Mouse (Mus musculus): ENCODE data around the gene Ercc2. TPM values are rescaled to one million over a fixed set of nuclear protein-coding genes. Genes with fewer than 3 reads are reported as not detected.

The Ercc2 gene
- total and polyA plus RNA-seq, 3 experiments: 29.0 to 43.8 (median 33.5) TPM

- Histone ChIP-seq H3K27me3 (replicated peaks) (peaks cover 22% of the 10 kb centered on the region), H3K36me3 (replicated peaks in 1 of 2; ENCODE audit: control insufficient read depth in 1 of 2, insufficient read depth in 1 of 2, low read length in 1 of 2) (peaks cover 0 to 3% of the 10 kb centered on the region in 2 experiments), H3K9ac (ENCODE audit: insufficient read depth, low read depth) (no peak overlapping the region), H3K4me2 (ENCODE audit: insufficient read depth, low read depth, poor library complexity, severe bottlenecking) (no peak overlapping the region), H3K4me3 (replicated peaks in 1 of 3; ENCODE audit: low read depth in 2 of 3, low read length in 2 of 3, poor library complexity in 1 of 3) (no peak overlapping the region), H3K9me3 (replicated peaks; ENCODE audit: low read length) (no peaks in the 10 kb centered on the region), H3K79me2 (replicated peaks; ENCODE audit: control insufficient read depth, extremely low read depth, insufficient read depth, poor library complexity, severe bottlenecking) (no peaks in the 10 kb centered on the region), H3K4me1 (ENCODE audit: control insufficient read depth in 1 of 2, insufficient read depth in 2 of 2) (peaks cover 4 to 37% of the 10 kb centered on the region in 2 experiments; a peak in 3 of 4 replicates), H3K27ac (ENCODE audit: insufficient read depth, low read depth) (no peak overlapping the region)
- dilution Hi-C loops (cut with MboI; ENCODE audit: extremely low pct_ligation_motif_present, extremely low pct_unique_long_range_greater_than_20kb, low sequenced_read_pairs) (no loop called here), in situ Hi-C loops (cut with MboI; ENCODE audit: low pct_ligation_motif_present, low pct_unique_long_range_greater_than_20kb, low sequenced_read_pairs) (loop anchor here (5.0 kb wide), 1 partner anchor 34 kb away; no protein-coding TSS in a partner anchor)
- TF ChIP-seq RAD21 (IDR thresholded peaks at IDR 0.05; ENCODE audit: low read depth, low read length): no peak
- no peak for TF ChIP-seq CTCF (conservative IDR thresholded peaks at IDR 0.05 in 1 of 2, IDR thresholded peaks at IDR 0.05 in 1 of 2; ENCODE audit: low read depth in 2 of 2, low read length in 2 of 2)
- no peak for TF ChIP-seq NELFE (IDR thresholded peaks at IDR 0.05; ENCODE audit: low read depth, low read length)
- TF ChIP-seq USF2 (conservative IDR thresholded peaks at IDR 0.05; ENCODE audit: low read depth, low read length): no peak
- no peak for TF ChIP-seq TBP (conservative IDR thresholded peaks at IDR 0.05; ENCODE audit: low read depth, low read length)
- TF ChIP-seq MAZ (IDR thresholded peaks at IDR 0.05; ENCODE audit: low read depth, low read length): no peak
- no peak for TF ChIP-seq BHLHE40 (IDR thresholded peaks at IDR 0.05; ENCODE audit: low read depth, low read length)
- no peak for TF ChIP-seq IRF4 (IDR thresholded peaks at IDR 0.05; ENCODE audit: low read depth, low read length)
- no peak for TF ChIP-seq NRF1 (IDR thresholded peaks at IDR 0.05; ENCODE audit: low read depth, low read length)
- no peak for TF ChIP-seq JUN (IDR thresholded peaks at IDR 0.05; ENCODE audit: insufficient read depth, low read depth, low read length)
- no peak for TF ChIP-seq ETS1 (conservative IDR thresholded peaks at IDR 0.05; ENCODE audit: low read depth, low read length)
- no peak for TF ChIP-seq ELF1 (IDR thresholded peaks at IDR 0.05; ENCODE audit: low read depth, low read length)
- DNase-seq (ENCODE audit: extremely low read depth): no peak
These were observed 40.6 kb upstream of the Ercc2 start for GRCm38 (mm10) chr7:19341250-19341649.

- TF ChIP-seq MYC (IDR thresholded peaks at IDR 0.05; ENCODE audit: low read depth, low read length): 0 out of 2 replicates have a peak, but pooled peaks have one; percentile 17
- no peak for TF ChIP-seq RAD21 (IDR thresholded peaks at IDR 0.05; ENCODE audit: low read depth, low read length)
- peak; percentile 76 for TF ChIP-seq MAX (IDR thresholded peaks at IDR 0.05; ENCODE audit: low read length)
- TF ChIP-seq MEF2A (IDR thresholded peaks at IDR 0.05; ENCODE audit: borderline replicate concordance, low read depth, low read length): no peak
- TF ChIP-seq E2F4 (IDR thresholded peaks at IDR 0.05; ENCODE audit: insufficient replicate concordance, low read depth, low read length): no peak
- TF ChIP-seq JUN (IDR thresholded peaks at IDR 0.05; ENCODE audit: insufficient read depth, low read depth, low read length): no peak
- TF ChIP-seq SMC3 (IDR thresholded peaks at IDR 0.05; ENCODE audit: low read depth, low read length): no peak
- TF ChIP-seq TCF12 (IDR thresholded peaks at IDR 0.05; ENCODE audit: low read depth, low read length): no peak
- in situ Hi-C loops (cut with MboI; ENCODE audit: low pct_ligation_motif_present, low pct_unique_long_range_greater_than_20kb, low sequenced_read_pairs): loop anchor here (5.0 kb wide), 1 partner anchor 35 kb away; no protein-coding TSS in a partner anchor
- H3K4me3 ChIP-seq (replicated peaks in 1 of 3; ENCODE audit: low read depth in 2 of 3, low read length in 2 of 3, poor library complexity in 1 of 3): peak overlapping the region in 2 of 3 experiments; percentile 25 to 34
These were observed 39.9 kb upstream of the Ercc2 start for GRCm38 (mm10) chr7:19341761-19342409.

More at GRCm38 (mm10) chr7:19341761-19342409, 39.9 kb upstream of the Ercc2 start:
- peaks cover 22% of the 10 kb centered on the region for H3K27me3 ChIP-seq (replicated peaks)
- H3K4me2 ChIP-seq (ENCODE audit: insufficient read depth, low read depth, poor library complexity, severe bottlenecking): peak overlapping the region; percentile 49
- no peak overlapping the region for H3K27ac ChIP-seq (ENCODE audit: insufficient read depth, low read depth)
- H3K79me2 ChIP-seq (replicated peaks; ENCODE audit: control insufficient read depth, extremely low read depth, insufficient read depth, poor library complexity, severe bottlenecking): no peaks in the 10 kb centered on the region
- dilution Hi-C loops (cut with MboI; ENCODE audit: extremely low pct_ligation_motif_present, extremely low pct_unique_long_range_greater_than_20kb, low sequenced_read_pairs): no loop called here
- H3K9ac ChIP-seq (ENCODE audit: insufficient read depth, low read depth): peak overlapping the region; percentile 7; the same call in 1 of the 2 replicates
- peaks cover 0 to 2% of the 10 kb centered on the region in 2 experiments for H3K36me3 ChIP-seq (replicated peaks in 1 of 2; ENCODE audit: control insufficient read depth in 1 of 2, insufficient read depth in 1 of 2, low read length in 1 of 2)
- peaks cover 4 to 37% of the 10 kb centered on the region in 2 experiments; a peak in 3 of 4 replicates for H3K4me1 ChIP-seq (ENCODE audit: control insufficient read depth in 1 of 2, insufficient read depth in 2 of 2)
- DNase-seq (ENCODE audit: extremely low read depth): no peak
- H3K9me3 ChIP-seq (replicated peaks; ENCODE audit: low read length): no peaks in the 10 kb centered on the region
